Mouse (Mus musculus) embryonic facial prominence, embryonic 15.5 days (tissue): ENCODE measurements at regions not wholly inside any gene's neighbourhood (a gene's known extent, or its start where the extent isn't known, plus 50 kb on each side); places are given as distances from the start of the nearest gene placed in this dataset.

Experiments used
- ATAC-seq: fragments of 200-750 bp; cut with Nextera tagmentation; 2 replicates; pipeline ENCODE4 v1.8.0; 2017; ENCODE audit warnings: low read depth, moderate TSS enrichment; ENCODE audit not compliant: insufficient number of reproducible peaks, low FRiP score, low TSS enrichment
- H3K27ac ChIP-seq: fragments of 300-500 bp; sonication (generic); replicated peaks from 2 replicates; pipeline ENCODE4 v1.5.1; 2015; ENCODE audit warnings: mild to moderate bottlenecking, inconsistent platforms
- H3K27me3 ChIP-seq: fragments of 300-500 bp; sonication (generic); 2 replicates; pipeline ENCODE4 v1.6.1; 2015; ENCODE audit warnings: inconsistent platforms
- H3K36me3 ChIP-seq: fragments of 300-500 bp; sonication (generic); 2 replicates; pipeline ENCODE4 v1.6.1; 2015; ENCODE audit warnings: mild to moderate bottlenecking, inconsistent platforms
- H3K4me1 ChIP-seq: fragments of 300-500 bp; sonication (generic); 2 replicates; pipeline ENCODE4 v1.6.1; 2015; ENCODE audit warnings: inconsistent platforms
- H3K4me2 ChIP-seq: fragments of 300-500 bp; sonication (generic); replicated peaks from 2 replicates; pipeline ENCODE4 v1.6.1; 2015; ENCODE audit warnings: mild to moderate bottlenecking, inconsistent platforms
- H3K4me3 ChIP-seq: fragments of 300-500 bp; sonication (generic); replicated peaks from 2 replicates; pipeline ENCODE4 v1.5.1; 2015; ENCODE audit warnings: mild to moderate bottlenecking, inconsistent platforms
- H3K9ac ChIP-seq: fragments of 300-500 bp; sonication (generic); 2 replicates; pipeline ENCODE4 v1.6.1; 2015; ENCODE audit warnings: inconsistent platforms
- H3K9me3 ChIP-seq: fragments of 300-500 bp; sonication (generic); replicated peaks from 2 replicates; pipeline ENCODE4 v1.6.1; 2016; ENCODE audit warnings: inconsistent platforms
- WGBS: fragments of 180-500 bp; shearing (Covaris S2); methylation state at CpG from one replicate; pipeline ENCODE4 v1.1.7; 2015; 5-methylcytosine and 5-hydroxymethylcytosine counted together

DNA sequence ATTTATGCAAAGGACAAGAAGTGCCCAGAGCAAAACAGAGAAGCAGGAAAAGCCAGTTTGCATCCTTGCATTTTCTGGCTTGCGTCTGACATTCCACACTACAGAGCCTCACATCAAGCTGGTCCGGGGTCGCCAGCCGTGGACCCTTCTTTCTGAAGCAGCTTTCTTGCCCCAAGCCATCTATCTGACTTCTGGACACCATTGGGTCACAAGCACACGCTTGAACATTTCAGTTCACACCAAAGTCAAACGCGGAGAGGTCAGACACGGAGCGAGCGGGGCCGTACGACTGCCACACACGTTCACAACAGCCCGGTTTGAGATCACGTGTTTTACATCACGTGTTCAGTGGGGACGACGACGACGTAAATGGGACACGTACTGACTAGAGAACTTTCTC lies 108.9 kb upstream of the D1Pas1 start:
- H3K4me2 ChIP-seq, result no peak overlapping the region
- H3K27me3 ChIP-seq, result no peaks in the 10 kb centered on the region
- H3K9ac ChIP-seq, result no peak overlapping the region
- no peak overlapping the region for H3K4me3 ChIP-seq
- WGBS, result 79% methylated on average over 21 of the region's 21 CpGs
- no peaks in the 10 kb centered on the region for H3K4me1 ChIP-seq
- no peak overlapping the region for H3K27ac ChIP-seq
- ATAC-seq, result no peak
- H3K36me3 ChIP-seq, result no peaks in the 10 kb centered on the region
- no peaks in the 10 kb centered on the region for H3K9me3 ChIP-seq

DNA sequence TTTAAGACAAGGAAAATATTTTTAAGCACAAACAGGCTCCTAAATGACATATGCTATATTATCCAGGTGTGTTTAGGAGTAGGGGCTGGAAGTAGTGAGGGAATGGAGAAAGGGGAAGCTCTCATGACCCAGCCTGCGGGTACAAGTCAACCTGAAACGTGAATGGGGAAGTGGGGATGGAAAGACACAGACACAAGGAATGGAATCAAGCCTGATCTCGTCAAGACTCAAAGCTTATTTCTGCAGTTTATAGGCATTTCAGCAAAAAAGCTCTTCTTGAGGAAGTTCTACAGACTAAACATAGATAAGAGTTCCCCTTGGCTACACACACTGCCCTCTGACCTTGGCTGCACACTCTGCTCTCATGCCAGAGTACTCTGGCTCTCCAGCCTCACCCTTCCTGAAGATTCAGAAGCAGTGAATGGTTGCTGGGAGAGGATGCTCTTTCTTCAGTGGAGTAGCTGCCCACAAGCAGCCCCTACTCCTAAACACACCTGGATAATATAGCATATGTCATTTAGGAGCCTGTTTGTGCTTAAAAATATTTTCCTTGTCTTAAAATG lies 106.4 kb upstream of the Rrp15 start:
- H3K9ac ChIP-seq, result no peak overlapping the region
- H3K27ac ChIP-seq, result no peak overlapping the region
- no peaks in the 10 kb centered on the region for H3K4me1 ChIP-seq
- H3K4me3 ChIP-seq, result no peak overlapping the region
- no peak overlapping the region for H3K4me2 ChIP-seq
- no peaks in the 10 kb centered on the region for H3K27me3 ChIP-seq
- no peaks in the 10 kb centered on the region for H3K9me3 ChIP-seq
- no peak for ATAC-seq
- 70% methylated on average over 3 of the region's 3 CpGs for WGBS
- H3K36me3 ChIP-seq, result no peaks in the 10 kb centered on the region

DNA sequence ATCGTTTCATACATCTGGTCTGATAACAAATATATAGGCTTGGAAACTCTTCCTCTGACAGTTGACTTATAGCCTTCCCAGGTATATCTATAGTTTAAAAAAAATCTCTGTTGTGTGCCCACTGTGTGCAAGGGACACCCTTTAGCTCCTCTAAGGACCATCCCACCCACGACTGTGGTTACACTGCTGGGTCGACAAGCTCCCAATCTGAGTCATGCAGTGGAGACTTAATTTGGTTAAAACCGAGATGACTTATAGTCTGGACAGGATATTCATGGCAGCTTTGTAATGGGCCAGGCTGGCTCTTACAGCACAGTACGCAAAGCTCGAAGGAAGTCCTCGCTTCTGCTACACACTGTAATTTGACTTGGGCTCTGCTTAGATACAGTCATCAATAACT lies 96.1 kb upstream of the Rrp15 start:
- no peak for ATAC-seq
- WGBS, result 90% methylated on average over 7 of the region's 7 CpGs
- Histone ChIP-seq H3K4me1 (no peaks in the 10 kb centered on the region), H3K4me2 (no peak overlapping the region), H3K27ac (no peak overlapping the region), H3K9me3 (no peaks in the 10 kb centered on the region), H3K36me3 (no peaks in the 10 kb centered on the region), H3K27me3 (no peaks in the 10 kb centered on the region), H3K9ac (no peak overlapping the region), H3K4me3 (no peak overlapping the region)

DNA sequence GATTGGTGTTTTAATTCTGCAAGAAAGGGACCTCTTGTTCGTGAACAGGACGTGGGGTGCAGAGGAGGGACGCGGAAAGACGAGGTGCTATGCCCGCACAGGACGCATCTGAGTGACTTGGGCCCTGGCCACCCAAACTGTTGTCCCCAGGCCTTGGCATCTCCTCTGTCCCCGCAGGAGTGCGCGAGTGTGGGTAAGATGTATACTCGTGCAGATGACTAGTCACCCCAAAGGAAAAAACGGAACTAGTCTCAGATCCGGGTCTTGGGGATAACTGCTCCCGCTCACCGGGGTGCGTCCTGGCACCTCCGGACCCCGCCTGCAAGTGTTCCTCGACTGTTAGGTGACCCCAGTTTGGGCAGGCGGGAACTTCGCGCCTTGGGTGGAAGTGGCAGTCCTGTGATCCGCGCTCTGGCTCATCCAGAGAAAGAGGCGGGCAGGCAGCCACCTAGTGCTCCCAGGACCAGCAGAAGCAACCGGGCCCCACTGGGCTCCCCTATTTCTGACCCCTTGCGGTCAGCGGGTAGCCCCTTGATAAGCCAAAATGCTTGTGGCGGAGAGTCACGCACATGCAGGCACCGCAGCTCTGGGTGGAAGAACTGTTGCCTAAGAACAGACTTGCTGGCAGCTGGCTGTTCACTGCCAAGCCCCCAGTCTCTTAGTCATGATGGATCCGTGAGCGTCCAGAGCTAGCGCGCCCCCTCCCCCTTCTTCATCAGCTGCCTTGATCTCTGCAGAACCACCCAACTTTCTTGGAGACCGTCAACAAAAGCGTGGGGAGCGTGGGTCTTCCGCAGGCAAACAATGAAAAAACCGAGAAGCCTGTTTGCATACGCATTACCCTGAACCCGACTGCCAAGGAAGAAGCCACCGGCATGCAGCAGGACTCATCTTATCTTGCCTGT lies 85.0 kb upstream of the Rrp15 start:
- peak overlapping the region; percentile 87 for H3K4me2 ChIP-seq
- ATAC-seq, result no peak
- 2% methylated on average over 43 of the region's 43 CpGs for WGBS
- peak overlapping the region; percentile 40 for H3K4me3 ChIP-seq
- no peaks in the 10 kb centered on the region for H3K36me3 ChIP-seq
- H3K9ac ChIP-seq, result peak overlapping the region; percentile 21; the same call in 1 of the 2 replicates
- H3K27me3 ChIP-seq, result peaks cover 38% of the 10 kb centered on the region
- H3K27ac ChIP-seq, result no peak overlapping the region
- peaks cover 16% of the 10 kb centered on the region for H3K4me1 ChIP-seq
- H3K9me3 ChIP-seq, result no peaks in the 10 kb centered on the region

DNA sequence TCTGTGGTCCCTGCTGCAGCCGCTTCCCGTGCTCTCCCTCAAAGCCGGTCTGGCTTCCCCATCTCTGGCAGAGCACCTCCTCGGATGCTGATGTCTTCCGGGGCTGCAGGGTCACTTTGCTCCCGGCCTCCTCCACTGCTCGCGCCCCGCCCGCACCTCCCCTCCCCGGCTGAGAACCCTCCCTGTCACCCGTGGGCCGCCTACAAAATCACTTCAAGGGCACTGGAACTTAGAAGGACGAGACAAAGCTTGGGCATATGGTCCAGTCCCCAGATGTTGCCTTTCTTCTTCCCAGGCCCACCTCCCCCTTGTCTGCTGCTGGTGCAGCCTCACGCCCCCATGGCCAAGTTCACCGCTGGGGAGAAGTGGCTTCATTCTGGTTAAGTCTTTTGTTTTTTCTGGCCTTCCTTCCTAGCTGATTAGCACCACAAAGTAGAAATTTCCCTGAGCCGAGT lies 84.3 kb upstream of the Rrp15 start:
- WGBS, result 2% methylated on average over 17 of the region's 17 CpGs
- Histone ChIP-seq H3K9me3 (no peaks in the 10 kb centered on the region), H3K4me1 (peaks cover 16% of the 10 kb centered on the region), H3K27ac (no peak overlapping the region), H3K27me3 (peaks cover 38% of the 10 kb centered on the region), H3K4me2 (peak overlapping the region; percentile 87), H3K9ac (peak overlapping the region; percentile 21; the same call in 1 of the 2 replicates), H3K4me3 (peak overlapping the region; percentile 40), H3K36me3 (no peaks in the 10 kb centered on the region)
- peak; percentile 34; the same call in 1 of the 2 replicates for ATAC-seq

DNA sequence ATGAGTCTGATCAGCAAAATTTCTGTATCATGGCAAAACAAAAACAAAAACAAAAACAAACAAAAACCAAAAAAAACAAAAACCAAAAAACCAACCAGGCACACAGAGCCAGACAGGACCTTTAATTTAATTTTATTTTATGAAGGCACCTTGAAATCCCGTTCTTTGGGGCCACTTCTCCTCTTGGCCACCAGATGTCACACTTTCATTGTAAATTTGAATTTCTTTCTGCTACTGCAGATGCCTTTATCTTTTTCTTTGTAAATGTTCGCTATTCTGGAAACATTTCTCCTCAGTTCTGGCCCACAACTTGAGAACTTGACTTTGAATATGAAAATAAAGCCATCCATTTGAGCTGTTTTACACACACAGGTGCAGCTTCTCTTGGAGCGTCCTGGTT lies 78.6 kb upstream of the Rrp15 start:
- WGBS, result 19% methylated on average over 3 of the region's 3 CpGs
- Histone ChIP-seq H3K27me3 (peaks cover 16% of the 10 kb centered on the region), H3K27ac (no peak overlapping the region), H3K4me1 (no peaks in the 10 kb centered on the region), H3K36me3 (no peaks in the 10 kb centered on the region), H3K4me3 (no peak overlapping the region), H3K4me2 (no peak overlapping the region), H3K9ac (no peak overlapping the region), H3K9me3 (no peaks in the 10 kb centered on the region)
- ATAC-seq, result no peak

DNA sequence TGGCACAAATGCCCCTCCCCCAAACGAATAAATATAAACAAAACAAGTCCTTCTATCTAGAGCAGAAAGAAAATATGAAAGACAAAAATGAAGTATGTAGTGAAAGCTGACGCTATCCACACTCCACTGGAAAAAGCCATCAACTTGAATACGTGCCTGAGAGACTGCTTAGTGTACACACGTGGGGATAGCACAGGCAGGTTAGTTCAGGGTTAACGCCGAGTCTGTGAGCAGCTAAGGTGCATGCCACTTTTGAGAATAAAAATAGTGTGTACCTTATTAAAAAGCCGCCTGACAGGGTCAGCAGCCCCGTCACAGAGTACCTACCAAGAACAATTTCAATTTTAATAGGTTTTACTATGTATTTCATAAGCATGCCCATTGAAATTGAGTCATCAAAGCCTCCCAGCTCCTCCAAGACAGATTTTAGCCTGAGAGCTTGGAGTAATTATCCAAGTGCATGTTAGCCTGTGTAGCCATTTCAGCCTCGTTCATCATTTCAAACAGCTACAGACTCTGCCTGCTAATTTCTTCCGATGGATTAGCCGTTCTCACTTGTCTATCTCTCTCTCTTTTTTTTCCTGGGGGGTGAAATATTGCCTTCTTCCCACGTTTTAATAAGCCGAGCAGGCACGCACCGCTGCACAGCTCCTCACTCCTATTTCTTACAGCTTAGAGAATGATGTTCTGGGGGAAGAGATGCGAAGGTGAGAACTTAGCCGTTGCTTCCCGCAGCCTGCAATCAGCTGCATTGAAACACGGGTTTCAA lies 59.2 kb upstream of the Rrp15 start:
- Histone ChIP-seq H3K9me3 (no peaks in the 10 kb centered on the region), H3K4me1 (no peaks in the 10 kb centered on the region), H3K9ac (no peak overlapping the region), H3K36me3 (no peaks in the 10 kb centered on the region), H3K27ac (no peak overlapping the region), H3K4me3 (no peak overlapping the region), H3K27me3 (no peaks in the 10 kb centered on the region), H3K4me2 (0 out of 2 replicates have a peak overlapping the region, but pooled peaks have one; percentile 17)
- WGBS, result 59% methylated on average over 19 of the region's 19 CpGs
- ATAC-seq, result no peak

DNA sequence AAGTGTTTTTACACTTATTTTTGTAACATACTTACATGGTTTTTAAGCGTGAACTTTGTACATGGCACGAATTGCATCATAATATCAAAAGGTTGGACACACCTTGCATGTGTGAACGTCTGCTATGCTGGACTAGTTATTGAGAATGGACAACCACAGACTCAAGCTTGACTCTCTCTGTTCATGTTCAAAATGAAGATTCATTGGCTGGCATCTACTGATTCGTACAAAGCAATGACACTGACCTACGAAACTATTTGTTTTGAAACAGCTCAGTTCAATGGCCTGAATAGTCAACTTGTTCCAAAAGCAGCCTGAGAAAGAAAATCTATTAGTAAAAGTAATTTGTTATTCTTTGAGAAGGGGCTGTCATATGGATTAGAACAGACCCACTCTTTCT lies 55.3 kb upstream of the Rrp15 start:
- Histone ChIP-seq H3K4me1 (no peaks in the 10 kb centered on the region), H3K27me3 (no peaks in the 10 kb centered on the region), H3K9me3 (no peaks in the 10 kb centered on the region), H3K9ac (no peak overlapping the region), H3K4me2 (no peak overlapping the region), H3K36me3 (no peaks in the 10 kb centered on the region), H3K27ac (no peak overlapping the region), H3K4me3 (no peak overlapping the region)
- 91% methylated on average over 5 of the region's 5 CpGs for WGBS
- no peak for ATAC-seq
